Mouse (Mus musculus) right cerebral cortex, postnatal 36 days (tissue): ENCODE results near the gene Irf2bp1.

Experiments
- DNase-seq, 2 experiments: peaks; one replicate each; pipeline ENCODE4 v3.0.0; 2022; ENCODE audit warnings: low spot score in 2 of 2, mixed read lengths in 1 of 2

Gene Irf2bp1

DNA sequence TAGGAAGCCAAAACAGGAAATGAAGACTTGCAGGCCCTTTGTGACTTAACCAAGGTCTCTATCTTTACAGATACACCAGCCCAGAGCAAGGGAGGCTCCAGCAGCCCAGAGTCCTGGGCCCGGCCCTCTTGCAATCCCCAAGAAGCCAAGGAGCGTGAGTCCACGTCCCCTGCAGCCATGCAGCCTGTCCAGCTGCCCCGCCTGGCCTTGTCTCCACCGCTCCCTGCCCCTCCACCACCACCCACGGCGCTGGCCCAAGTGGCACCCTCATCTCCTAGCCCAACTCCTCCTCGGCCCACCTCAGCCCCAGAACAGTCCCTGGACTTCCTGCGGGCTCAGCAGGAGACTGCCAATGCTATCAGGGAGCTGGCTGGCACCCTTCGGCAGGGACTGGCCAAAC, 3.4 kb upstream of the Irf2bp1 start:
- DNase-seq = no peak

DNA sequence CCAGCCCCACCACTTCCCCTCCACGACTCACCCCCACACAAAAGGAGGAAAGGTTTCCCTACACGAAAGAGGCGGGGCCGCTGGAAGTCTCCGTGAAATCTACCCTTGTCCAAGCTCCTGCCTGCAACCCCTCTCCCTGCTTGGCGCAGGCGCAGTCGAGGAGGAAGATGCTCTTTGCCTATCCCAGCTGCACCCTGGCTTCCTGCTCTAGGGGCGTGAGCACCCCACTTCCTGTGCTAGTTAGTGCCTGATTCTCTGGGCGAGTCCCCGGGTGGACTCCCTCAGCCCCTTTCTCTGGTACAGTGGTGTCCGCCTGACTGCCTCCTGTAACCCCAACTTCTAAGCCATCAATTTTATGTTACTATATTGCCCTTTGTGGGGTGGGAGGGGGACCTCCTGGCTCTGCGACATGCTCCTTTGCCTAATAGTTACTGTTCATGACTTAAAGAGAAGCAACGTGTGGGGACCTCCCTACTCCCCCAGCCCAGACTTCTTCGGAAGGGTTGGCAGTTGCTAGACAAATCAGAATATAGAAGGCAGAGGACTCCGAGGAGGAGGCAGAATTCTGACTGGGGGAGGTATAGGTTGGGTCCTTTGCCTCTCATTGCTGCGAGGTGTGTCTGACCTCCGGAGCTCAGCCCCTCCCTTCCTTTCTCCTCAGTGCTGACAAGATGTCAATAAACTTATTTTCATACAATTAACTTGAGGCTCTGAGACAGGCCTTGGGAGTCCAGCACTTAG, 2.6 kb upstream of the Irf2bp1 start:
- DNase-seq = no peak

DNA sequence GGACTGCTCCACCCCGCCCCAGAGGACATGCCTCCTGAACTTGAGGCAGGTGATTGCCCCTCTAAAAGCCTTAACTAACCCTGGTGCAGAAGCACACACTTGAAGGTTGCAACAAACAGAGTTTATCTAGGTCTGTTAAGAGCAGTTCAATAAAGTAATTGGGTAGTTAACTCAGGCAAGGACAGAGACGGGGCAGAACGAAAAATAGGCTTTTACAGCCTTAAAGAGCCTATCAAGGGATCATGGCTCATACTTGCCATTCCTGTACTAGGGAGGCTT, 2.1 kb upstream of the Irf2bp1 start:
- no peak for DNase-seq

DNA sequence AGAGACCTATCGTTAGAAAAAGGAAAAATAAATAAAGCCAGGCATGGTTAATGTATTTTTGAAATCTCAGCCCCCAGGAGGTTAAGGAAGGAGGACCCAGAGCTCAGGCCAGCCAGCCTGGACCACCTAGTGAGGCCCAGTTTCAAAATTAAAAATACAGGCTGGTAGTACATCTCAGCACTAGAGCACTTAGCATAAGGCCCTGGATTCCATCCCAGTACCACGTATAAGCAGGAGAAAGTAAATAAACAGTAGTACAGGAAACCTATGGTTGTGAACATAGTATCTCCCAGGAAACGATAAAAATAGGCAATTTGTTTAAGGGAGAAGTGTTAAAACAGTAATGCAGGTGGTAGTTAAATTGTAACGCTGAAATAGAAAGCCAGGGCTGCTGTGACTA, 1.7 kb upstream of the Irf2bp1 start:
- DNase-seq = no peak

DNA sequence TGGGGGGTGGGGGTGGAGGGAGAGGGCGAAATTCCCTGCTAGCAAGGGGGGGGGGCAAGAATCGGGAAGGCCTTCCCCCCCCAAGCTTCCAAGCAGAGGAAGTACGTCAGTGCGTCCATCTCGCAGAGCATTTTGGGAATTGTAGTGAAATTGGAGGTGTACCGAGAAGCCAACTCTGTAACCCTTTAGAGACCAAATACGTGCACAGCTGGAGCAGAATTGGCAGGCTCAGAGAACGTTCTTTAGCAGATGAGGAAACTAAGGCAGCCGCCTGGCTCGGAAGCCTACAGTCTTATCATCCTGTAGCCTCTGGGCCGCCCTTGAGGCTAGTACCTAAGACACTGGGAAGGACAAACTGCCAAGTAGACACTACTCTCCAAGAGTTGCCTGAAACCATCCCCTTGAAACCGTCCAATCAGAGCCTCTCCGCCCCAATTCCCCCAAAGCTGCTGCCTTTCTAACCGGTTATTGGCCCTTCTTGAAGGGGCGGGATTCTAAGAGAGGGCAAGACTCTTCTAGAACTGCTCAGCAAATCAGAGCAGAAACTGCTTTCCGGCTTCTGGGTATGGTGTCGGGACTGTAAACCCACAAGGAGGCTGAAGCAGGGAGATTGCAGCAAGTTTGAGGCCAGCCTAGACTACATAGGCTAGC, 871 bp upstream of the Irf2bp1 start:
- DNase-seq = peak; percentile 68 to 84

DNA sequence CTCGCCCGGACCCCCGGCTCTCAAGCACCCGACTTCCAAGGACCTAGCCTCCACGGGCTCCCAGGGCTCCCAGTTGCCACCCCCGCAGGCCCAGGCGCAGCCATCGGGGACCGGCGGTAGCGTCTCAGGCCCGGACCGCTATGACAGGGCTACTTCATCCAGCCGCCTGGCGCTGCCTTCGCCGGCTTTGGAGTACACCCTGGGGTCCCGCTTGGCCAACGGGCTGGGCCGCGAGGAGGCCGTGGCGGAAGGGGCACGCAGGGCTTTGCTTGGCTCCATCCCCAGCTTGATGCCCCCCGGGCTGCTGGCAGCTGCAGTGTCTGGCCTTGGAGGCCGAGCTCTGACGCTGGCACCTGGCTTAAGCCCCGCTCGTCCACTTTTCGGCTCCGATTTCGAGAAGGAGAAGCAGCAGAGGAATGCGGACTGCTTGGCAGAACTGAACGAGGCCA, 811 bp downstream of the Irf2bp1 start:
- no peak for DNase-seq

DNA sequence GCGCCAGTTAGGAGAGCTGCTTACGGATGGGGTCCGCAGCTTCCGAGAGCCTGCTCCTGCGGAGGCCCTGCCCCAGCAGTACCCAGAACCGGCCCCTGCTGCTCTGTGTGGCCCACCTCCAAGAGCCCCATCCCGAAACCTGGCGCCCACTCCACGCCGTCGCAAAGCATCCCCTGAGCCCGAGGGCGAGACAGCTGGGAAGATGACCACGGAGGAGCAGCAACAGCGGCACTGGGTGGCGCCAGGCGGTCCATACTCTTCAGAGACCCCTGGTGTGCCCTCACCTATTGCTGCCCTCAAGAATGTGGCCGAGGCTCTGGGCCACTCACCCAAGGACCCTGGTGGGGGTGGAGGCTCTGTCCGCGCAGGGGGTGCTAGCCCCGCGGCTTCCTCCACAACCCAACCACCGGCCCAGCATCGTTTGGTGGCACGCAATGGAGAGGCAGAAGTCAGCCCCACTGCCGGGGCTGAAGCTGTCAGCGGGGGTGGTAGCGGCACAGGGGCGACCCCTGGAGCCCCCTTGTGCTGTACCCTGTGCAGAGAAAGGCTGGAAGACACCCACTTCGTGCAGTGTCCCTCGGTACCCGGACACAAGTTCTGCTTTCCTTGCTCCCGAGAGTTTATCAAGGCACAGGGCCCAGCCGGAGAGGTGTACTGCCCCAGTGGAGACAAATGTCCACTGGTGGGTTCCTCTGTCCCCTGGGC, 1.7 kb downstream of the Irf2bp1 start:
- no peak for DNase-seq

DNA sequence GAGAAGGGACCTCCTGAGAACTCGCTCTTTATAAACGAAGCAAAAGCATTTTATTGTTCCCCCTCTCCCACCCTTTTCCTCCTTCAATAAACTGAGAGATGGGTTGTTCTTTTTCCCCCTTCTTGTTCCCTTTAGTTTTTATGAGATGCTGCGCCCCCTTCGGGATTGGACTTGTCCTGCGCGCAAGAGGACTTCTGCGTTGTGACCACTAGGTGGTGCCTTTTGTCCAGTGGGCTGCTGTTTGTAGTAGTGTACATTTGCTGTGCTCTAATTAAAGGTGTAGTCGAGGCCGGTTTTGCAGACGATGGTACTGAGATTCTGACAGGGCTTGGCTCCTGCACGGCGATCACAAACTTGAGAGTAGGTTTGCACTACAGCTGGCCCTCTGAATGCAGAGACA, 2.6 kb downstream of the Irf2bp1 start:
- peak; percentile 76 to 81 for DNase-seq

DNA sequence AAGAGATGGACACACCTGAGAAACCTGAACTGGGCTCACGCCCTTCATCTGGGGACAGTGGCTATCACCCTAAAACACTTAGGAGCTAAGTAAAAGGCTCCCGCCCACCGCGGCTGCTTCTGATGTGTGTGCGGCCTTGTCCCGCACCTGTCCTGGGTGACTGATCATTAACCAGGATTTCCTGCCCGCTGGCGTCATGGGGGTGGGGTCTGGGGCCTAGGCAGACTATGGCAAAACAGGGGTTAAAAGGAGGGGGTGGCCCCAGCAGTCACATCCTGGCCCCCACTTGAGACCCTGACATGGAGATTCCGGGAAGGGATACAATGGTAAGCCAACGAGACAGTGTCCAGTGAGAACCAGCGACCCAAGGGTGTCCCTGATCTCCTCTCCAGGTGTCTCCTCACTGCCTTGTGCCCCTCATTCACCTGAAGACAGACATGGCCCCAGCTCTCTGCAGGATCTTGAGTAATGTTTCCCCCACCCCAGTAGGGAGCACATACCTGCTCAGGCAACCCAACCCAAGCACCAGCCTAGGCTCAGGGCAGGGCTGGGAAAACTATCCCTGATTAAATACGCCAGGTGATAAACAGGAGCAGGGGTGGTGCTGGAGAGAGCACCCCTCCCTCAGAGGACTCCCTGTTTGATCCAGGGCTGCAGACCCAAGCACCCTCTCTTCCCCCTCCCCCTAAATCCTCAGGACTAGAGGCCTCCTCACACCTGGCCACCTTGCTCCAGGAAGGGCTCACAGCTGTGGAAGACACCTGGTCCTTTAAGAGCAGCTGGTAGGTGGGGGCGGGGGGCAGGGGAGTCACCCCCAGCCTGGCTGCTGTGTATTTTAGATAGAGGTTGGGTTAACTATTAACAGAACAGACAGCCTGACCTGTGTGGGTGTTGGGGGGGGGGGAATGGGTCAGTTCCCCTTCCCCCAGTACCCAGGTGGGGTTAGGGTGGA, 3.5 kb downstream of the Irf2bp1 start:
- DNase-seq = no peak

DNA sequence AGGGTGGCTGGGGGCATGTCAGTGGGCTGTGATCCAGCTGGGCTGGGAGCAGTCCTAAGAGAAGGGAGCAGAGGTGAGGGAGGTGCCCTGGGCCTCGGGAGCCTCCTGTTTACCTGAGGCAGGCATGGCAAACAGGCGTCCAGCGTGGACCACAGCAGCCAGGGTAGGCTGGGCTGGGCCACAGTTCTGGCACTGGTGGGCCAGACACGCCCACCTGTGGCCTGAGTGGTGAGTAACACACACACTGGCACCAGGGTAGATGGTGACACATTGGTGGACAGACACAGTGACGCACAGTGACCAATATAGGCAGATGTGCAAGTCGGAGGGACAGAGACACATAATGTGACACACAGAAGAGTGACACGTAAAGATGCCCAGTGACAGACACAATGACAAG, 6.7 kb downstream of the Irf2bp1 start:
- no peak for DNase-seq

DNA sequence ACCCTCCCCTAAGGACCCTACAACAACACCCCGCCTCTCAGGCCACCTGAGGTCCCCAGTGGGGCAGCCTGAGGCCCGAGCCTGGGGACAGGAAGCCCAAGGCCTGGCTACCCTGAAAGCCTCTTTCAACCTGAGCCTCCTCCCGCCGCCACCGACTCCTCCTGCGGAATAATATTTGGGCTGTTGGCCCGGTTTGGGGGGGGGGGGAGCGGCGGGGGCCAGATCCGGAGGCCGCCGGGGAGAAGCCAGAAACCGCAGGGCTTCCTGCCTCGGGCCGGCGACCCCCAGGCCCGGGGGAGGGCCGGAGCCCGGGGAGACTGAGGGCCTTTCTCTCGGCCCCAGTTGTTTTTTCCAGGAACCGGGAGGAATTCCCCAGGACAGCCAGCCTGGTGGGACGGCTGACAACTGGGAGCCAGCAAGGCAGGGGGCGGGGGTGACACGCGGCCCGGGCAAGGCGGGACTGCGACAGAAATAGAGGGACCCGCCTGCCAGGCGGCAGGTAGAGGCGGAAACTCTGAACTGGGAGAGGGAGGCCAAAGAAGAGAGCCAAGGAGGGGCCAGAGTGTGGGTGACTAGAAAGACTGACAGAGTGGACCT, 8.3 kb downstream of the Irf2bp1 start:
- no peak for DNase-seq

DNA sequence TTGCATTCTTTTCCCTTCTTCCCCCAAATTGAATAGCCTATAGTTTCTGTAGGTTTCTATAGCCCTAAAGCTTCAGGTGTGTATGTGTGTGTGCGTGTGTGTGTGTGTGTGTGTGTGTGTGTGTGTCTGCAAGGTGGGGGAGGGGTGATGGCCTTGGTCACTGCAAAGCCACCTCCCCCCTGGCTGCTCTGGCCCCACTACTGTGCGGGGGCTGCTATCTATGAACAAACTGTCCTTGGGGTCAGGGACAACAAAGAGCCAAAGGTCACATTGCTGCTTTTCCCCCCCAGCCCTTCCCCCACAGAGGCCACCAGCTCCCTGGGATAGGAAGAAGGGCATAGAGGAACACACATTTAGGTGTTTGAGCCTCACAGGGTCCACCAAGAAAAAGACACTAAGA, 9.0 kb downstream of the Irf2bp1 start:
- DNase-seq = no peak

DNA sequence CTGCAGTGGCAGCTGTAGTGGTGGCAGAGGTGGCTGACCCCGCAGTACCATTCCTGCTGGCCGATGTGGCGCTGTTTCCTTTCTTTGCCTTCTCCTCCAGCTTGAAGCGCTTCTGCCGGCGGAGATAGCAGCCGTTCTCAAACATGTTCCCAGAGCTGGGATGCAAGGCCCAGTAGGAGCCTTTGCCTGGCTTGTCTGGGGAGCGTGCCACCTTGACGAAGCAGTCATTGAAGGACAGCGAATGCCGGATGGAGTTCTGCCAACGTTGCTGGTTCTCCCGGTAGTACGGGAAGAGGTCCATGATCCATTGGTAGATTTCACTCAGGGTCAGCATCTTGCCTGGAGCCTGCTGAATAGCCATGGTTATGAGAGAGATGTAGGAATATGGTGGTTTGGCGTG, 10.6 kb downstream of the Irf2bp1 start:
- DNase-seq = no peak

DNA sequence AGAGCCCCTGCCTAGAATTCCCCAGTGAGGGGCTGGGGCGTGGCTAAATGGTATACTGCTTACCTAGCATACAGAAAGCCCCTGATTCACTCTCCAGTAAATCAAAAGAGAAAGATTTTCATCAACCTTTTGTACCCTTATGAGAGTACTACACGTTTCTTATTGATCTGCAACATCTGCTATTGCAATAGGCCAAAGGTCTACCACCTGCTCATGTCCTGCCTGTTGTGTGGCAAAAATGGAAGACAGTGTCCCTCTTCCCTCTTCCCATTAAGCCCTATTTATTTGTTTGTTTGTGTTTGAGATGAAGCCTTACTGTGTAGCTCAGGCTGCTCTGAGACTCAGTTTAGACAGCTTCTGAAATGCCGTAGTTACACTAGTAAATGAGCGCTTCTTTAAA, 12.2 kb downstream of the Irf2bp1 start:
- no peak for DNase-seq

DNA sequence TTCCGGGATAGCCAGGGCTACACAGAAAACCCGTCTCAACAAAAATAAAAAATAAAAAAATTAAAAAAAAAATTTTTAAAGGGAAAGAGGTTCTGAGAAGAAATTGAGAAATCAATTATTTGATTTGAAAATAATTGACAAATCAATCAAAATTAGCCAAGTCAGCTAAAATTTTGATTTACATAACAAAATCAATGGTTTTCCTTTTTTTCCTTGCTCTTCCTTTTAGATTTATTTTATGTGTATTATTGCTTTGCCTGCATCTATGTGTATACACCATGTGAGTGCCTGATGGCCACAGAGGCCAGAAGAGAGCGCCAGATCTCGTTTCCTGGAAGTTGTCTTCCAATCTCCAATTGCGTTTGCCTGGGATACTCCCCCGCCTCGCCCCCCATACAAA, 14.1 kb downstream of the Irf2bp1 start:
- DNase-seq = no peak

DNA sequence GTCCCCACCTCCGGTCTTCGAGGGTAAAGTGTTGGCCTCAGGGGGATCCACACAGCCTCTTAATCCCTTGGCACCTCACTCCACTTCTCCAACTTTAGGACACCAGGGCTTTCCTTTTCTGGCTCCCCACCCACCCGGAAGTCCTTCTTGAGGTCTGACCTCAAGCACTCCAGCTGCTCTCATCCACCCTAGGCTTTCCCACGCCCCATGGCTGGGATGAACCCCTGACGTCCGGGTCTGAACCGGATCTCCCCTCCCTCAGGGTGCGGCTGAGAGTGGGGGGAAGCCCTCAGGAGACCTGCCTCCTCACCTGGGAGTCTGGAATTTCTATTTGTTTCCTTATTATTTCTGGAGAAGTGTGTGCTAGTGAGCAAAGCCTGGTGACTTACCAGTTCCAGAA, 17.2 kb downstream of the Irf2bp1 start:
- DNase-seq = no peak

DNA sequence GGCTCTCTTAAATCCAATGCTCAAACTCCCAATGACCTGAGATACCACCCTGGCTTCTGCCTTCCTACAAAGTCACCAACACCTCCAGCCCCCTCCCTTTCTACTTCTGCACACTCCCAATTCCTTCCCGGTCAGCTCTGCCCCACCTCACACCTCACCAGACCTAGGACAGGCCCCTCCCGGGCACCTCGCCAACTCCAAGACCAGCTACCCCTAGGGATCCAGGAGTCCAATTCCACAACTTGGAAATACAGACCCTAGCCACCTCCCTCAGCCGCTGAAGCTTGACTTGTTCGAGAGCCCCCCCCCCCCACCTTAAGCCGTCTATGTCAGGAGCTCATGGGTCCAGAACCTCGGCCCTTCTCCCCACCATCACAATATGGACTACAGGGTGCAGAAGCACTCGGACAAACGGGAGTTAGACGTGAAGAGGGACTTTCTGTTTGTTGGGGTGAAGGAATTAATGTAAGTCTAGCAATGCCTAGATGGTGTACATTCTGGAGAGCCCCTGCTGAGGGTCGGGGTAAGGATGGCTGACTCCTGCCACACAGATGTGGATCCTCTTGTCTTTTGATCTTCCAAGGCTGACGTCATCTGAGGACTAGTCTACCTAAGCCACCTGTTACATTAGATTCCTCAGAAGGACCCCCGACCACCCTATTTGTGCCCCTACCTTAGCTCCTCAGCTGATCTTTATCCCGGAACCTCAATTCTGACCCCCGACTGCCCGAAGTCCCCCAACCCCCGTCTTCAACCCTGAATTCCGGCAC, 18.5 kb downstream of the Irf2bp1 start:
- DNase-seq = no peak

DNA sequence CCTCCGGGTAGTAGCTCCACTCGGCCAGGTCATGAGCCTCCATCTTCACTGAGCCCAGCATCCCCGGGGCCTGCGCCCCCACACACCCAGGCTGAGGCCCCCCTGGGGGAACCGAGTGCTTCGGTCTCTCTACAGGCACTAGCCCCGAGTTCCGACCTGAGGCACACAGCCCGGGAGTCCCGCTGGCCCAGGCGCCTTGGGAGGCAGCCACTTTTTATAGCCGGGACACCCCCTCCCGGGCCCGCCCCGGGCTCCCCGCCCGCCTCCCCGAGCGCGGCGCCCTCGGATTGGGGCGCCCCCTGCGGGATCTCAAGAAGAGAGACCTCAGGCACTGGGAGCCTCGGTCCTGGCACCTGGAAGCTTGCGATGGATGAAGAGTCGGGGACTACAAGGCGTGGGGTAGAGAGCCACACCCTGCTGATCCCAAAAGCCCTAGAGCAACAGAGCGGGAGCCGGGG, 19.5 kb downstream of the Irf2bp1 start, which contains the start of gene Foxa3:
Gene Foxa3 (minus strand): TSS at position 182 of the 458 bp plus-strand sequence.
- no peak for DNase-seq

DNA sequence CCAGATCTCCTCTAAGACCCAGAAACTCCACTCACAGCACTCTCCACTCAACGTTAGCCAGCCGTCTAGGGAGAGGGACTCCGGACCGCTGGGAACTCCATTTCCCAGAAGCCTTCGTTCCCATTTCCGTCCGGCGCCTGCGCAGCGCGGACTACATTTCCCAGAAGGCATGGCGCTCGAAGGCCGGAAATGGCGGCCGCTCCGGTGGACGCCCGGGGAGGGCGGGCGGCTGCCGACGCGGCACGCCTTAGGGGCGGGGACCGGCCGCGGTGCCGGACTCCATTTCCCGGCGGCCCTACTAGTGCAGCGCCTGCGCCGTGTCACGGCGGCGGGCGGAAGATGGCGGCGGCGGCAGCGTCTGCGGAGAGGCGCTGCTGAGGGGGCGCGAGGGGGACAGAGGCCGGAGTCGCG, 20.3 kb downstream of the Irf2bp1 start, which contains the start of gene Sympk:
Gene Sympk (plus strand): TSS at position 282 of the 411 bp plus-strand sequence.
- peak; percentile 91 to 94 for DNase-seq

DNA sequence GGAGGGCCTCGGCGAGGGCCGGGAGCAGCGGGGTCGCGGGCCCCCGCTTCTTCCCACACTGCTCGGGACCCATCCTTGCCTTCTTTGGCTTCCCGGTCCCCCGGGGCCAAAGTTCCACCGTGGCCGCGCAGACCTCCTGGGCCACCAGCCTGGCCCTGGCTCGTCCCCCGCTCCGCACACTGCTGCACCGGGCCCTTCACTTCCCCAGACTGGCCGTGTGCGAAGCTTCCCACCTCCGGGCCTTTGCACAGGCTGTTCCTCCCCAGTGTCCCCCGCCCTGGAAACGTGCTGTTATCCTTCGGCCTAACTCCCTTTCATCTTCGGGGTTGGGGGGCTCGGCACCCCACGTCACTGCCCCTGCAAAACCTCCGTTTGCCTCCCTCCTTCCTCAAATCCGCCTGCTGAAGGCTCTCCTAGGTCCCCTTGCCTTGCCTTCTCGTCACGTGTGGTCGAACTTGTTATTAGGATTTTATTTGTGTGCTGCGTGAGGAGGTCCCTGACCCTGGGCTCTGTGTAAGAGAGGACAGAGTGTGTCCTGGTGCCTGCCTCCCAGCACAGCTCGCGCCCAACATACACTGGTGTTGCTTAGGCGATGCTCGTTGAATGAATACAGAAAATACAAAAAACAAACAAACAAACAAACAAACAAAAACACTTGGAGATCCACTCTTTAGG, 20.9 kb downstream of the Irf2bp1 start:
- DNase-seq = no peak
